Mouse (Mus musculus) C2C12 (cell line): ENCODE measurements at regions not wholly inside any gene's neighbourhood (a gene's known extent, or its start where the extent isn't known, plus 50 kb on each side); places are given as distances from the start of the nearest gene placed in this dataset.

Experiments
- H3K27me3 ChIP-seq: one replicate; pipeline ENCODE4 v1.6.1; 2011; ENCODE audit not compliant: control insufficient read depth, insufficient read depth, insufficient read length
- H3K36me3 ChIP-seq: one replicate; pipeline ENCODE4 v1.6.1; 2011; ENCODE audit not compliant: control insufficient read depth, insufficient read depth
- H3K4me3 ChIP-seq: one replicate; pipeline ENCODE4 v1.5.1; 2011; ENCODE audit warnings: mild to moderate bottlenecking, control low read depth; ENCODE audit not compliant: poor library complexity, insufficient read depth, severe bottlenecking
- H3K79me2 ChIP-seq: one replicate; pipeline ENCODE4 v1.6.1; 2011; ENCODE audit not compliant: control insufficient read depth, insufficient read depth
- H3K79me3 ChIP-seq: one replicate; pipeline ENCODE4 v1.6.1; 2011; ENCODE audit warnings: low read depth, control low read depth
- H3ac ChIP-seq: one replicate; pipeline ENCODE3; 2011; ENCODE audit warnings: low read depth; ENCODE audit not compliant: control insufficient read depth, insufficient read length
- CEBPB ChIP-seq: IDR thresholded peaks from one replicate; pipeline ENCODE4 v1.6.1; 2011; ENCODE audit warnings: low read depth, mild to moderate bottlenecking, control low read depth, moderate library complexity
- CTCF ChIP-seq: IDR thresholded peaks from one replicate; pipeline ENCODE4 v1.5.1; 2011; ENCODE audit not compliant: control insufficient read depth, insufficient read depth, insufficient read length
- FOSL1 ChIP-seq: IDR thresholded peaks from one replicate; pipeline ENCODE4 v1.8.0; 2011; ENCODE audit warnings: mild to moderate bottlenecking, low read length; ENCODE audit not compliant: poor library complexity, insufficient read depth, severe bottlenecking
- MAX ChIP-seq: IDR thresholded peaks from one replicate; pipeline ENCODE4 v1.6.1; 2011; ENCODE audit warnings: mild to moderate bottlenecking, control low read depth
- MYOD1 ChIP-seq: IDR thresholded peaks from one replicate; pipeline ENCODE4 v1.6.1; 2011; ENCODE audit warnings: low read depth; ENCODE audit not compliant: control insufficient read depth, insufficient read length
- MYOG ChIP-seq: IDR thresholded peaks from one replicate; pipeline ENCODE4 v1.6.1; 2011; ENCODE audit not compliant: control insufficient read depth, insufficient read length; ENCODE audit errors: extremely low read depth
- USF1 ChIP-seq: IDR thresholded peaks from one replicate; pipeline ENCODE4 v1.6.1; 2011; ENCODE audit warnings: low read depth, mild to moderate bottlenecking, control low read depth, moderate library complexity

- Histone ChIP-seq H3ac (no peak overlapping the region), H3K27me3 (peaks cover 15% of the 10 kb centered on the region), H3K36me3 (no peaks in the 10 kb centered on the region), H3K4me3 (no peak overlapping the region), H3K79me2 (no peaks in the 10 kb centered on the region), H3K79me3 (no peaks in the 10 kb centered on the region)
- TF ChIP-seq MAX: no peak
- TF ChIP-seq MYOD1: no peak
- no peak for TF ChIP-seq USF1
- no peak for TF ChIP-seq FOSL1
- no peak for TF ChIP-seq MYOG
- TF ChIP-seq CEBPB: no peak
- TF ChIP-seq CTCF: no peak
Observed at GRCm38 (mm10) chr9:61242167-61242860, 129.9 kb upstream of the Tle3 start.

- no peak overlapping the region for H3K4me3 ChIP-seq
- no peaks in the 10 kb centered on the region for H3K36me3 ChIP-seq
- H3ac ChIP-seq: no peak overlapping the region
- TF ChIP-seq USF1 (no peak), MYOG (no peak), FOSL1 (no peak), CTCF (no peak), MAX (no peak), MYOD1 (no peak), CEBPB (no peak)
- no peaks in the 10 kb centered on the region for H3K79me3 ChIP-seq
- no peaks in the 10 kb centered on the region for H3K79me2 ChIP-seq
- peaks cover 9% of the 10 kb centered on the region for H3K27me3 ChIP-seq
Observed at GRCm38 (mm10) chr9:61243289-61243688, 128.9 kb upstream of the Tle3 start.

- Histone ChIP-seq H3K79me2 (no peaks in the 10 kb centered on the region), H3ac (no peak overlapping the region), H3K27me3 (no peaks in the 10 kb centered on the region), H3K4me3 (no peak overlapping the region), H3K79me3 (no peaks in the 10 kb centered on the region), H3K36me3 (no peaks in the 10 kb centered on the region)
- TF ChIP-seq MAX: no peak
- no peak for TF ChIP-seq CTCF
- TF ChIP-seq MYOD1: no peak
- no peak for TF ChIP-seq FOSL1
- TF ChIP-seq MYOG: no peak
- no peak for TF ChIP-seq CEBPB
- no peak for TF ChIP-seq USF1
Observed at GRCm38 (mm10) chr9:61249691-61250425, 122.3 kb upstream of the Tle3 start.

- Histone ChIP-seq H3ac (no peak overlapping the region), H3K36me3 (no peaks in the 10 kb centered on the region)
- no peak for TF ChIP-seq MYOD1
- TF ChIP-seq CTCF: no peak
- no peak for TF ChIP-seq MAX
- TF ChIP-seq FOSL1: no peak
- no peak for TF ChIP-seq MYOG
- TF ChIP-seq USF1: no peak
- no peak for TF ChIP-seq CEBPB
Observed at GRCm38 (mm10) chr9:61251606-61252005, 120.6 kb upstream of the Tle3 start.

GRCm38 (mm10) chr9:61253761-61254160 is 118.4 kb upstream of the Tle3 start:
- no peaks in the 10 kb centered on the region for H3K27me3 ChIP-seq
- H3K79me3 ChIP-seq: no peaks in the 10 kb centered on the region
- no peaks in the 10 kb centered on the region for H3K36me3 ChIP-seq
- TF ChIP-seq FOSL1 (no peak), CTCF (no peak), MYOD1 (no peak), CEBPB (no peak)
- no peak overlapping the region for H3K4me3 ChIP-seq
- H3K79me2 ChIP-seq: no peaks in the 10 kb centered on the region
- H3ac ChIP-seq: no peak overlapping the region

More at GRCm38 (mm10) chr9:61251606-61252005, 120.6 kb upstream of the Tle3 start:
- H3K79me2 ChIP-seq: no peaks in the 10 kb centered on the region
- H3K79me3 ChIP-seq: no peaks in the 10 kb centered on the region
- no peaks in the 10 kb centered on the region for H3K27me3 ChIP-seq
- H3K4me3 ChIP-seq: no peak overlapping the region

- no peak overlapping the region for H3K4me3 ChIP-seq
- TF ChIP-seq MYOG (no peak), FOSL1 (no peak), CTCF (no peak), USF1 (no peak), CEBPB (no peak), MAX (no peak), MYOD1 (no peak)
- H3K36me3 ChIP-seq: no peaks in the 10 kb centered on the region
- no peak overlapping the region for H3ac ChIP-seq
- H3K27me3 ChIP-seq: no peaks in the 10 kb centered on the region
- H3K79me2 ChIP-seq: no peaks in the 10 kb centered on the region
- H3K79me3 ChIP-seq: no peaks in the 10 kb centered on the region
Observed at GRCm38 (mm10) chr9:61257488-61257887, 114.7 kb upstream of the Tle3 start.
